Mouse (Mus musculus): ENCODE measurements around the gene Lyst.

- TF ChIP-seq CTCF (IDR thresholded peaks at IDR 0.05; ENCODE audit: low read depth) (no peak), EP300 (IDR thresholded peaks at IDR 0.05; ENCODE audit: low read depth) (no peak)
Measured at GRCm38 (mm10) chr13:13606149-13606548, 16.0 kb downstream of the Lyst start.

Measured in heart, postnatal 0 days (tissue).